Mouse (Mus musculus): ENCODE results near the gene Slc23a2.

DNA sequence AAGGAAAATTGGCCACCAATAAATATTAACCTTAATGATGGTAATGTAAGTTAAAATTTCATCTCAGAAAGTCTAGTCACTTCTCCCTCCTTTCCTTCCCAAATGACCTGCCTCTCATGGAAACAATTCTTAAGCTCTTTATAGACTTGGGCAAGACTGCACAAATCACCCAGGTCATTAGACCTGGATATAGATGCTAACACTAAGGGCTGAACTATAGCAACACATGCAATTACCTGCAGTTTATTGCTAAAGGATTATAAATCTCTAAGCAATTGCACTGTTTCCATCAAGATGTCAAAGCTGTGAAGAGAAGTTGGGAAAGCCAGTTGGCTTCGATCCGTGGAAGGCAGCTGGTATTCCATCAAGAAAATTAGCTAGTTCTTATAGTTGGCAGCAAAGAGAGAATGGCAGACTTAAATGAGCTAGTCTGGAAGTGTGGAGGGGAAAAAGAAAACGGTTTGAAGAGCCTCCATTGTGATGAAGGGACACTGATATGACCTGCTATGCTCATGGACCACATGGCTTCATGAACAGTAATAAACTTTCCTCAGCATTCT lies 45.8 kb upstream of the Slc23a2 start:
- TF ChIP-seq EP300 (IDR thresholded peaks at IDR 0.05; ENCODE audit: low read depth): no peak
- TF ChIP-seq CTCF (IDR thresholded peaks at IDR 0.05; ENCODE audit: low read depth): no peak

Measured in liver, embryonic 14.5 days (tissue).